Comparison of ENCODE assay signal across 8 mouse cellular contexts in the genomic region with DNA sequence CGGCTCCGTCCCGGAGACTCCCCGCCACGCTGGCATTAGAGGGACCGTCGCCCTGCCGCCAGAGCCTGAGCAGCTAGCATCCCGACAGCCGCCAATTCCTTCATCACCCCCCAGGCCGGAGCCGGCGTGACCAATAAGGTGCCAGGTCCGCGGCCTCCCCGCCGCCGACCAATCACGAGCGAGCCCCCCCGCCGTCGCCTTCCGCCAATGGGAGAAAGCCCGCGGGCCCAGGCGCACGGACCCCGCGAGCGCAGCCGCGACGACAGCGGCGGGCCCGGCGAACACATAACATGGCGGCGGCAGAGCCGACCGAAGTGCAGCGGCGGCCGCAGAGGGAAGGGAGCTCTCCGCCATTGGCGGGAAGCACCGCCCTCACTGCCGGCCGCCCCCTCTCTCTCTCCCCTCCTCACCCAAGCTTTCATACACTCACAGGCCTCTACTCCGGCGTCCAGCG. TPM values are rescaled to one million over a fixed set of nuclear protein-coding genes. Genes with fewer than 3 reads are reported as not detected.
DNase-seq lines count a peak whose midpoint lies in the region; ATAC-seq and TF ChIP-seq lines count a peak whose summit lies in the region.

No protein-coding gene starts in this region.

- DNase-seq in heart, postnatal 10 days, result peak; percentile 96 to 97
- DNase-seq in layer of hippocampus, adult 11-12 months (ENCODE audit: low spot score), result peak; percentile 97
- peak; percentile 96 for DNase-seq in liver, postnatal 0 days
- DNase-seq in telencephalon, adult 2 months (ENCODE audit: low read depth, low spot score), result peak; percentile 80

- no peak for TF ChIP-seq CTCF in ES-Bruce4 (IDR thresholded peaks at IDR 0.05; ENCODE audit: low read depth, low read length)
- no peak for TF ChIP-seq CTCF in liver, postnatal 0 days (IDR thresholded peaks at IDR 0.05; ENCODE audit: low read depth)

- peak overlapping the region; percentile 90 for H3K4me3 ChIP-seq in ES-Bruce4 (ENCODE audit: low read depth, low read length)
- H3K4me3 ChIP-seq in forebrain, embryonic 13.5 days, result peak overlapping the region; percentile 76
- H3K4me3 ChIP-seq in liver, postnatal 0 days (ENCODE audit: low read depth, low read length), result peak overlapping the region; percentile 82
- H3K4me3 ChIP-seq in neural tube, embryonic 13.5 days, result peak overlapping the region; percentile 75

- H3K4me2 ChIP-seq in forebrain, embryonic 13.5 days, result peak overlapping the region; percentile 78
- H3K4me2 ChIP-seq in liver, postnatal 0 days (ENCODE audit: low read depth, low read length), result peak overlapping the region; percentile 88
- H3K4me2 ChIP-seq in neural tube, embryonic 13.5 days, result peak overlapping the region; percentile 89

- H3K27ac ChIP-seq in ES-Bruce4 (ENCODE audit: insufficient read depth, low read length), result peak overlapping the region; percentile 71
- H3K27ac ChIP-seq in forebrain, embryonic 13.5 days, result peak overlapping the region; percentile 100
- H3K27ac ChIP-seq in liver, postnatal 0 days (ENCODE audit: low read depth), result peak overlapping the region; percentile 100
- peak overlapping the region; percentile 100 for H3K27ac ChIP-seq in neural tube, embryonic 13.5 days (replicated peaks)

- TF ChIP-seq POLR2A in ES-Bruce4 (IDR thresholded peaks at IDR 0.05; ENCODE audit: insufficient read depth, low read length), result peak; percentile 48

- under 1% methylated on average over 47 of the region's 53 CpGs for WGBS in forebrain, embryonic 13.5 days
- under 1% methylated on average over 45 of the region's 53 CpGs for WGBS in liver, postnatal 0 days (ENCODE audit: insufficient replicate concordance)
- WGBS in neural tube, embryonic 13.5 days, result under 1% methylated on average over 53 of the region's 53 CpGs

- no peaks in the 10 kb centered on the region for H3K4me1 ChIP-seq in ES-Bruce4 (ENCODE audit: control insufficient read depth, insufficient read depth, low read length)
- peaks cover 25% of the 10 kb centered on the region for H3K4me1 ChIP-seq in forebrain, embryonic 13.5 days
- H3K4me1 ChIP-seq in liver, postnatal 0 days (ENCODE audit: insufficient read depth), result peaks cover 21% of the 10 kb centered on the region
- H3K4me1 ChIP-seq in neural tube, embryonic 13.5 days (replicated peaks), result peaks cover 37% of the 10 kb centered on the region

- no peak for TF ChIP-seq EP300 in ES-Bruce4 (IDR thresholded peaks at IDR 0.05; ENCODE audit: insufficient read depth, low read depth, low read length)
- TF ChIP-seq EP300 in liver, postnatal 0 days (IDR thresholded peaks at IDR 0.05; ENCODE audit: low read depth), result no peak

- ATAC-seq in cerebellum, adult (ENCODE audit: insufficient number of reproducible peaks, low FRiP score, low TSS enrichment), result peak; percentile 92
- ATAC-seq in forebrain, embryonic 13.5 days, result peak; percentile 96
- ATAC-seq in liver, postnatal 0 days, result peak; percentile 91
- peak; percentile 97 for ATAC-seq in neural tube, embryonic 13.5 days (ENCODE audit: low read depth)

- H3K9ac ChIP-seq in ES-Bruce4 (ENCODE audit: low read depth, poor library complexity, severe bottlenecking), result peak overlapping the region; percentile 95
- peak overlapping the region; percentile 99 for H3K9ac ChIP-seq in forebrain, embryonic 13.5 days
- H3K9ac ChIP-seq in liver, postnatal 0 days (replicated peaks), result peak overlapping the region; percentile 100
- peak overlapping the region; percentile 99 for H3K9ac ChIP-seq in neural tube, embryonic 13.5 days

- no peaks in the 10 kb centered on the region for H3K27me3 ChIP-seq in ES-Bruce4 (ENCODE audit: control insufficient read depth, insufficient read depth, low read length, poor library complexity, severe bottlenecking)
- H3K27me3 ChIP-seq in forebrain, embryonic 13.5 days, result no peaks in the 10 kb centered on the region
- H3K27me3 ChIP-seq in liver, postnatal 0 days (ENCODE audit: insufficient read depth, low read length), result no peaks in the 10 kb centered on the region
- no peaks in the 10 kb centered on the region for H3K27me3 ChIP-seq in neural tube, embryonic 13.5 days

- intact Hi-C loops in heart, postnatal 10 days (cut with DNase I), result no loop called here

- no peaks in the 10 kb centered on the region for H3K9me3 ChIP-seq in ES-Bruce4 (replicated peaks; ENCODE audit: control insufficient read depth, insufficient read depth, low read length, poor library complexity, severe bottlenecking)
- no peaks in the 10 kb centered on the region for H3K9me3 ChIP-seq in forebrain, embryonic 13.5 days (replicated peaks)
- H3K9me3 ChIP-seq in liver, postnatal 0 days (ENCODE audit: low read length), result no peaks in the 10 kb centered on the region
- H3K9me3 ChIP-seq in neural tube, embryonic 13.5 days, result no peaks in the 10 kb centered on the region

- no peaks in the 10 kb centered on the region for H3K36me3 ChIP-seq in ES-Bruce4 (ENCODE audit: control insufficient read depth, insufficient read depth, low read length, poor library complexity, severe bottlenecking)
- H3K36me3 ChIP-seq in forebrain, embryonic 13.5 days (ENCODE audit: poor library complexity, severe bottlenecking), result no peaks in the 10 kb centered on the region
- H3K36me3 ChIP-seq in liver, postnatal 0 days (replicated peaks; ENCODE audit: insufficient read depth, low read length), result no peaks in the 10 kb centered on the region
- H3K36me3 ChIP-seq in neural tube, embryonic 13.5 days, result no peaks in the 10 kb centered on the region

RNA-seq across cellular contexts. Expression of a gene that starts 6.2 kb away (rescaled TPM):
- polyA plus RNA-seq in ES-Bruce4 (2011; ENCODE audit: insufficient read depth, insufficient read length, low read depth, missing spikeins), result 40.1 and 46.2 TPM in 2 replicates
- 98.2 and 106 TPM in 2 replicates for polyA plus RNA-seq in forebrain, embryonic 13.5 days (2015; fragmentation: Nextera tagmentation; extraction: Ambion mirVana)
- total RNA-seq in heart, postnatal 10 days (2021), result 10 to 100 TPM; 75.4 to 78.0 TPM
- polyA plus RNA-seq in liver, postnatal 0 days (2015; fragmentation: Nextera tagmentation; extraction: Ambion mirVana), result 30.4 and 32.0 TPM in 2 replicates
- polyA plus RNA-seq in neural tube, embryonic 13.5 days (2015; fragmentation: Nextera tagmentation; extraction: Ambion mirVana), result 86.6 and 90.8 TPM in 2 replicates

RNA-seq across cellular contexts. Expression of a gene that starts 29.5 kb away (rescaled TPM):
- polyA plus RNA-seq in ES-Bruce4 (2011; ENCODE audit: insufficient read depth, insufficient read length, low read depth, missing spikeins), result 7.3 and 9.3 TPM in 2 replicates
- 4.3 and 6.8 TPM in 2 replicates for polyA plus RNA-seq in forebrain, embryonic 13.5 days (2015; fragmentation: Nextera tagmentation; extraction: Ambion mirVana)
- under 1 TPM; 0.10 to 0.17 TPM for total RNA-seq in heart, postnatal 10 days (2021)
- polyA plus RNA-seq in liver, postnatal 0 days (2015; fragmentation: Nextera tagmentation; extraction: Ambion mirVana), result 0.26 and 0.31 TPM in 2 replicates
- 16.1 and 18.8 TPM in 2 replicates for polyA plus RNA-seq in neural tube, embryonic 13.5 days (2015; fragmentation: Nextera tagmentation; extraction: Ambion mirVana)

Comparison
In these comparisons a context has a peak if more than half of its experiments do, and no peak if none do; other contexts are left out.
1. Peak in every context shown above with its lines: DNase-seq, ATAC-seq, H3K4me3 ChIP-seq and H3K27ac ChIP-seq.